Mouse (Mus musculus) ZHBTc4 (cell line): ENCODE measurements around the gene Iqgap2.

Experiments used
- DNase-seq: peaks from one replicate; pipeline ENCODE4 v3.0.0-alpha.2; 2011; ENCODE audit warnings: low read depth, low spot score

Gene Iqgap2

DNA sequence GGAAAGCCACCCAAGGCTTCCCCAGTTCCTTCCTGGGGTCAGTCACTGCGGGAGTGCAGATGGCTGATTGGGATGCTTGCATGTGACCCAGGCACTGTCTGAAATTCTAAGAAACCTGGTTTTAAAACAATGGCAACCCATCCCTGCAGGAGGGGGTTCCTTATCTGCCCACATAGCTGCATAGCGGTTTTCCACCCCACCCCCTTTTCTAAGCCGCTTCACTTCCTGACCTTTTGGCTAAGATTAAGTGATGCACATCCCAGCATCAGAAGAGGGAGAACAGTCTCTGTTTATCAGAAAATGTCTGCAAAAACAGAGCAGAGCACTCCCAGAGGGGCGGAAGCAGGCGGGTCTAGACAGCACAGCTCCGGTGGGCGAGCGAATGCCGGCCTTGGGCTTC lies 234.6 kb downstream of the Iqgap2 start:
- peak; percentile 95 for DNase-seq

DNA sequence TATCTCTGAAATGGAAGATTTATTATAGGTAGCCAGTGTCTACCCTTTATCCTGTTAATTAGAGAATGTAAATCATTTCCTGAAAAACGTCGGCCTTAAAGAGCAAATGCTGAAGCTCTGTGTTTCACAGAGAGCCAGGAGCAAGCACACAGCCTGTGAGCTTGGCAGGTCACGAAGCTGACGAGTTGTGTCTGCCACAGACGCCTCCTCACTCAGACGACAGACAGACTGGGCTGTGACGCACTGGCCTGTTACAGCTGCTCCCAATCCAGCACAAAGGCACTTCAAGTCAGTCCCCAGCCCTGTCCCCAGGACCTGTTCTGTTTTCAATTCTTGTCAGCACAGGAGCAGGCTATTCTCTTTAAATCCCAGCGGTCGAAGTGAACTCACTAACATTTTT lies 236.4 kb downstream of the Iqgap2 start:
- DNase-seq: peak; percentile 25

DNA sequence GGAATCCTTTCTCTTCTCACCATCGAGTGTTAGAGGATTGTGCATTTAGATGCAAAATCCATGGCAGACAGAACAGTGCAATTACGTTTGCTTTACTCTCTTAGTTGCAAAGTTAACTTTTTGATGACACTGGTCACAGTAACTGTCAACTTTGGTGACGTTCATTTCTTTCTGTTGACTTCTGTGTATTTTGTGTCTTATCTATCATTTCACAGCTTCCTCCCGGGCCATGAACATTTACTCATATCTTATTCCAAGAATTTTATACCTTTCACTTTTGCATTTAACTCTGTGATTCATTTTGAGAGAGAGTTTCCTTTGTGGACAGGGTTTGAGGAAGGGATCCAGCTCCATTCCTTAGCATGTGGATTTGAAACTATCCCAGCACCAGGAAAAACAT lies 238.0 kb downstream of the Iqgap2 start:
- DNase-seq: no peak

DNA sequence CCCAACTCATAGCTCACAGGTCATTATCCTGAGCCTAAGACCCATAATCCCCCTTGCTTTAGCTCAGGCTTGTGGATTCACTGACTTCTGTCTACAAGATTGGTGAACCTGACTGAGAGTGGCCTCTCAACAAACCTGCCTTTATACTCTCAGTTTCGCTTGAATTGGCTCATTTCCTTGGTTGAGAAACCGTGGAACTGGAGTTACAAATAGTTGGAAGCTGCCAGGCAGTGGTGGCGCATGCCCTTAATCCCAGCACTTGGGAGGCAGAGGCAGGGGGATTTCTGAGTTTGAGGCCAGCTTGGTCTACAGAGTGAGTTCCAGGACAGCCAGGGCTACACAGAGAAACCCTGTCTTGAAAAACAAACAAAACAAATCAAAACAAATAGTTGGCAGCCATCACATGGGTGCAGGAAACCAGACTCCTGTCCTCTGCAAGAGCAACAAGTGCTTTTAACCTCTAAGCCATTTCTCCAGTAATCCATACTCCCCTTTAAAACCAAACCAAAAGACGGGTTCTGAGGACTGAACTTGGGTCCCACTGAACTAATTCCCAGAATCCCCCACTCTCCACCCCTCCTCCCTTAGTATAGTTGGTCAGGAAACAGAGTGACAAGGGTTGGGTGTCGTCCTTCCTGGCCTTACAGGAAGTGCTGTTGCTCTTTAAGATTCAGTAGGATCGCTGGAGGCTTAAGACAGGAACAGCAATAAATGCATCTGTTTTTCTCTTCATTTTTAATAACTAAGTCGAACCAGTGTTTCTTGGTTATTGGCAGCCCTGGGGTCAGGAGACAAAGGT lies 239.7 kb downstream of the Iqgap2 start:
- no peak for DNase-seq

DNA sequence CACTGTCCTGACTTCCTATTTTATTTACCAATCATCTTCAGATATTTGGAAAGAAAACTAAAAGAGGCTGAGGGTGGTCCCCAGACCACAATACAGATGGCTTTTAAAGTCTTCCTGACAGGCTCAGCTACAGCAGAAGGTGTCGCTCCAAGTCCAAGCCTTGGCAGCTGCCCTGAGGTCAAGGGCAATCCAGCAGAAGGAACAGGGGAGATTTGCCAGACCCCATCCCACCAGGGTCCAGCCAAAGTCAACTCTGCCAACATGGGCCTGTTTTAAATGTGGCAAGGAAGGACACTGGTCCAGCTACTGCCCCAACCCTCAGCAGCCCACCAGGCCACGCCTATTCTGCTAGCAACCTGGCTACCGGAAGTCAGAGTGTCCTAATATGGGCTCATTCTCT lies 241.8 kb downstream of the Iqgap2 start:
- no peak for DNase-seq

DNA sequence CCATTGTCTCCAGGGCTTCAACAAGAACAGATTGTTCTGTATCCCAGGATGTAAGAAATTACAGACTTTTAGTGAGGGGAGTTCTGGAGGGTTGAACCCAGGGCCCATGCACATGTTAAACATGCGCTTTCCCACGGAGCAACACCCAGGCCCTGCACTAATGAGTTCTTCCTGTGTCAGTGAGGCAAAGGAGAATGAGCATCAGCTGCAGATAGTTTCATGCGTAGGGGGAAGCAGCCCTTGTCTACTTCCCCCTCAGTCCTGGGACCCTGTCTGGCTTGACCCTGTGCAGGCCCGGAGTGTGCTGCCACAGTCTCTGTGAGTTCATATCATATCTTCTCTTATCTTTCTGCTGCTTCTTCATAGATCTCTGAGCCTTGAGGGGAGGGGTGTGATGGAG lies 244.5 kb downstream of the Iqgap2 start:
- DNase-seq: no peak

DNA sequence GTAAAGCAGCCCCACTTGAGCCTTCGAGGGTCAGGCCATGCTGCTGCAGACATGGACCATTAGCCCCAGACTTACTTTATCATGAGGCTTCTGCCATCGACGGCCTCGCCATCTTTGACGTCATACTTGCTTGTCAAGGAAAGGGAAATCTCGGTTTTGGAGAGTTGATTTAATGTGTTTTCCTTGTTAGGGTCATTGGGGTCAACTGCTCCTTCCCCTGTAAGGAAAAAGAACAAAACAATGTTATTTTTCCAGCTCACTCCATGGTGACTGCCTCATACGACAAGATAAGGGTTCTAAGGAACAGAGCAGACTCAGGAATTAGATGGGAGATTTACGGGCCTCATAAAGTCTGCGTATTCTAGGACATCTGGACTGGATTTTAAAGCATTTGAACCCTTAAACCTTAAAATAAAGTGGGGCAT lies 245.0 kb downstream of the Iqgap2 start:
- DNase-seq: no peak

DNA sequence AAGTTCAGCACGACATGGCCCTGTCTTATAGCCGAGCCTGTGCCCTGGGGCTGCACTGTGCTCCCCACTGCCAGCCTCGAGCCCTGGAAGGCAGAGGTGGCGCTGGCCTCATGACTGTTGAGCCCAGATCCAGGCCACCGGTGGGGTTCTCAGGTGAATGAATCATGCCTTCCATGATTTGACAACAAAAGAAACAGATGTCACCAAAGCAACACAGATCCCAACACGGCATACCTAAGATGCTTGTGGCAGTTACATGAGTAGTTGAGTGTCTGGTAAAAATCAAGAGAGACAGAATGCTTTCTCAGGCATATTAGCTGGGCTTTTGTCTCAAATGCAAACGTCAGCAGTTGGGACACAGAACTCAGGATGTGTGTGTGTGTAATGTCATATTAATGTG lies 248.0 kb downstream of the Iqgap2 start:
- DNase-seq: peak; percentile 20

DNA sequence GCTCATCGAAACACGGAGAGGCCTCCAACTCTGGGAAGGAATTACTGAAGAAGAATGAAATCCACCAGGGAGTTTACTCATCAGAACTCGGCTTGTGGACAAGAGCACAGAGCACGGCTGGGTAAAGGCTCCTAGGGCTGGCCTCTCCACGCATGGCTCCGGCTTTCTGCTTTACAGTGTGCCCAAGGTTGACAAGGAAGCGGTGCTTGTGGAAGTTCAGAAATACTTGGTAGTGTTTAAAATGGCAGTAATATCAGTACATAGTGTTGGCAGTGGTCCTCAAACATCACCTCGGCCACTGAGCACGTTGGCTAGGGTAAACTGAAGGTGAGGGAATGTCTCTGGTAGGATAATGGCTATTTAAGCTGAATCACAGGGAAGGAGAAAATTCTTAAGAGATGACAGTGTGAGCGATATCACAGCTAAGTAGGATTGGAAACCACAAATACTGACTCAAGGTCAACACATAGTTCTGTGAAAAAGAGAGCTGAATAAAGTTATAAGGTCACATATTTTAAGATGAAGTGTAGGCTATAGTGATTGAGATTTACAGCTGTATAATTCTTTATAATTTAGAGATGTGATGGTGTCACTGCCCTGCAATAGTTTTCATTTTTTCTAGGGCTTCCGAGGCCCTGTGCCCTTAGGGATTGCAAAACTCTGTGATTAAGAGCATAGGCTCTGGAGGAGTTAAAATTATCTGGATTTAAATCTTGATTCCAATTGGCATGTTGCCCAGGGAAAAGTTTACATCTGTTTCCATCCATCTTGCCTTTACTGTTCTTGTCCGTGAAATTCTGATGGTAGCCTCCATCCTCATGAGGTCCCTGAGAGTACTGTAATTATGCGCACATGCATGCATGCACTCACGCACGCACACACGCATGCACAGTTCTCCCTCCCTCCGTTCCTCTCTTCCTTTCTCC lies 250.4 kb downstream of the Iqgap2 start:
- no peak for DNase-seq

DNA sequence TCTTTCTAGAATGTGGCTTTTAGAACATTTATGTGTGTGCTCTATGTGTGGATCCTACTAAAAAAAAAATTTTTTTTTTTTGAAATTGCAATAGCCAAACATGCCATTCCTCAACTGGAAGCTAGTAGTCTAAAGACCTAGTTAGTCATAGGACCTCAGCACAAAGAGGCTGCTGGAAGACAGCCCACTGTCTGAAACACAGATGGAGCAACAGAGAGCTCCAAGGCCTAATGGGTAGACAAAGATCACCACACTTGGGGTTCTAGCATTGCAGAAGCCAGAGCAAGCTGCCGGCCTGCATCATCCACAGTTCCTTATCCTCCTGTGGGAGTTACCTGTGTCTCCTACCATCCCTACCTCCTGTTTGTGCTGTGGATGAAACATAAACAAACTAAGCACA lies 251.3 kb downstream of the Iqgap2 start:
- no peak for DNase-seq

DNA sequence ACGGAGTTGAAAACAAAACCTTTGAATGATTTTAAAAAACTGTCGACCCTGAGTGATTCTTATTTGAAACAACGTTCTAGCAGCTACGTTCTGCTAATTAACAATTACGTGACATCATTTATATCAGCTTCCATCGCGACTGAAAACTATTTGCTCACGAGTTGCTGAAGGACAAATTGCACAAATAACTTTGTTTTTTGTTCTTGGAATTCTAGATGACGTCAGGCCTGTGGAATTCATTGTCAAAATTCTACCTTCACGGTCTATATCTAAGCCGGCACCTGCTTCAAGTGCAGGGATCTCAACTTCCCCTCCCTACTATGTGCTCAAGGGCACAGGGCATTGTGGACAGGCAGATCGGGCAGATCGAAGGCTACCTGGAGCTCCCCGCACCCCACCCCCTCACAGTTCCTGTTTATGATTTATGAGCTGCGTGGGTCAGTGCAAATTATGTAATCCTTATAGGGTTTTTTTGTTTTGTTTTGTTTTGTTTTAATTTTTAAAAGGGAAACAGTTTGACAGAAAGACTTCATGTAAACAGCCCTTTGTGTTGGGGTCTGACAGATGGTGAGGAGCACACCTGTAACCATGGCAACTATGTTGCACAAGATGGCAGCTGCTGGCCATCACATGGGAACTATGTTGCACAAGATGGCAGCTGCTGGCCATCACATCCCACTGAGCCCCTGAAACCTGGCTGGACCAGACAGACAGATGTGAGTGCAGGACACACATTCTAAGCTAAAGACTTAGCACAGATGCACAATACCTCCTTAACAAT lies 252.2 kb downstream of the Iqgap2 start:
- no peak for DNase-seq

DNA sequence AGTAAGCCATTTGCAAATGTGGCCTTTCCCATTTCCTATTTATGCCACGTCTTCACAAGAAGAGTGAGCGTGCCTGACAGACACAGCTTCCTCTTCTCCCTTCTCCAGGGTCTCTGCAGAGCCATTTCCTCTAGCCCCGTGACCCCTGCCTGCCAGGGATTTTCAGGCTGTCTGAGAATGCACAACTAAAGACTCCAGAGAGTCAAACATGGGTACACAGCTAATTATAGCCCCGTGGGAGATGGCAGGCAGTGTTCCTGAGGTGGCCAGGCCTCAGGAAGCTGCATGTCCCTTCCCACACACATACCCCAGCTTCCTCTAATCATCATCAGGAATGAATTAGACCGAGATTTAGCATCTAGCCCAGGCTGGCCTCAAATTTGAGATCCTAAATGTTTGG lies 252.8 kb downstream of the Iqgap2 start:
- no peak for DNase-seq

DNA sequence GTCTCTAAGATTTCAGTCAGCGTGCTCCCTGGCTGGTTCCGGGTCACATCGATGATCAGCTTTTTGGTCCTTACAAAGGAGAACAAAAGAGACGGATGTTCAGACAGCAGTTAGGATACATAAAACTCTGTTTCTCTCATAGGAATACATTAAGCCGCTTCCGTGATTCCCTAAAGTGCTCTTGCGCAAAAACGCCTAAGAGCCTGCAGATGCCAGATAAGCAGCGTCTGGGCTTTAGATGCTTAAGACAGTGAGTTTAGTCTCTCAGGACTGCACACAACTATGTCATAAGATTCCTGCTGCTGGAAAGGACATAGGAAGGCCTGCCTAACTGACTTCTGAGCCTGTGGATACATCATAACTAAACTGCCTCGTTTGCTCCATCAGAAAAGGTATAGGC lies 254.0 kb downstream of the Iqgap2 start:
- no peak for DNase-seq

DNA sequence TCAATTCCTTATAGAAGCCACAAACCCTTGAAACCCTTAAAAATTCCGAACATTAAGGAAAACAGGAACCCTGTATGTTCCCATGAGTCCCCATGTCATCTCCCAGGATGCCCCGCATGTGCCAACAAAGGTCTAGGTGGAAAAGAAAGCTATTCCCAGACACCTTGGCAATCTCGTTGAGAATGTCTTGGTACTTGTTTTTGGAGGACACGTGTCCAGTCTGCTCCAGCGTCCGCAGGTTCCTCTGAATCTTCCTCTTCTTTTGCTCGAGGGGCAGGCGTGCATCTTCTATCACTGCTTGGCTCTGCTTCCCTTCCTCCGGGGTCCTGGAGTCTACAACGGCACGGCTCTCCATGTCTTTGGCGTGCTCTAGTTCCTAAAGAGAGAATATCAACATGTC lies 256.4 kb downstream of the Iqgap2 start:
- no peak for DNase-seq

DNA sequence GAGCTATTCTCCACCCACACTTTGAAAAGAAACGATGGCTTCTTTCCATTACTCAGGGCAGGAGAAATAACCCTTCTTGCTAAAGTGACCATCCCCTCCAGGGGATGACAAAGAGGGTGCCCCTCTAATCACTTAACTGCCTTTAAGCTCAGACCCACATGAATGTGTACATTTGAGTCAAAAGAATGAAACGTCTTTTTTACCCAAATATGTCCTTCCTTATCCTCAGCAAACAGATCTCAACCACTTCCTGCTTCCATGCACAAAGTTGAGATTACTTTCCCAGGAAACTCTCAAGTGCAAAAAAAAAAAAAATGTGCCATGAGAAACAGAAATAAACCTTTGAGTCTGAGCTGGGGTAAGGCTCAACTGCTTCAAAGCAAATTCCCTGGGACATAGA lies 257.3 kb downstream of the Iqgap2 start:
- DNase-seq: no peak

DNA sequence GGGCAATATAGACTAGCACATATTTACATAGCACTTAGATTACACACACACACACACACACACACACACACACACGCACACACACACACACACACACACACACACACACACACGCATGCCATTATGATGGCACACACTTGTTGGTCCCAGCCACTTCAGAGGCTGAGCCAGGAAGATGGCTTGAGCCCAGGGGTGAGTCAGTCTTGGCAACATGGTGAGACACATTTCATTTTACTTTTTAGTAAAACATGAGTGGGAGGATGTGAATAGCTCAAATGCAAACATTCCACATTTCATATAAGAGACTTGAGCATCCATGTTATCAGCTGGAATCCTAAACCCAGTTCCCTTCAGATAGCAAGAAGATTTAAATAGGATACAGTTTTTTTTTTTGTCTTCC lies 258.3 kb downstream of the Iqgap2 start:
- DNase-seq: no peak

DNA sequence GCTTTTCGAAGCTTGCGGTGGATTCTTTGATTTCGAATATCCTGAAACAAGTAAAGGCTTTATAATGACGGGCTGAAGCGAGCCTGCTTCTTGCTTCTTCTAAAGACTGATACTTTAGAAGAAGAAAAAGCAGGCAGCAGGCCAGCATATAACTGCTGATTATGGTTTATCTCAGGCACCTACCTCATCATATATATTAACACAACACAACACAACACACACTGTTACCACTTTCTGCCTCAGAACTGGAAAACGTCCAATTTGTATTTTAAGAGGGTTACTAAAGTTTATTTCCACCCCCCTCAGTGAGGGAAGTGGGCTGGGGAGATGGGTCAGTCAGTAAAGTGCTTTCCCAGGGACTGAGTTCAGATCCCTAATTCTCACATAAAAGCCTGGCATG lies 259.6 kb downstream of the Iqgap2 start:
- DNase-seq: no peak

DNA sequence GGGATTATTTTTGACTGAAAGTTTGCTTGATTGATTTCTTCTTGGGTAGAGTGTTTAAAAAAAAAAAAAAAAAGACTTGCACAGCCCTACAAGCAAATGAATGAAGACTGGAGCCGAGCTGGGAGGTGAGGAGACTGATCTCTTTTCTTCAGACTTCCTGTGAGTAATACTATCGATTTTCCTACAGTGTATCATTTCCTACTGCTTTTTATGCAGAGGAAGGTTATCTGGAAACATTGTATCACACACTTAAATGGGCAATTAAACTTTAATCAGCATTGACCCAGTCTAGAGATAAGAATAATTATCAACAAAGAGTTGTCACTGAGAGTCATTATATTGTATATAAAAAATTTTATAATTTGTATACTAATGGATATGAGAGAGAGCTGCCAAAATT lies 261.0 kb downstream of the Iqgap2 start:
- DNase-seq: no peak

DNA sequence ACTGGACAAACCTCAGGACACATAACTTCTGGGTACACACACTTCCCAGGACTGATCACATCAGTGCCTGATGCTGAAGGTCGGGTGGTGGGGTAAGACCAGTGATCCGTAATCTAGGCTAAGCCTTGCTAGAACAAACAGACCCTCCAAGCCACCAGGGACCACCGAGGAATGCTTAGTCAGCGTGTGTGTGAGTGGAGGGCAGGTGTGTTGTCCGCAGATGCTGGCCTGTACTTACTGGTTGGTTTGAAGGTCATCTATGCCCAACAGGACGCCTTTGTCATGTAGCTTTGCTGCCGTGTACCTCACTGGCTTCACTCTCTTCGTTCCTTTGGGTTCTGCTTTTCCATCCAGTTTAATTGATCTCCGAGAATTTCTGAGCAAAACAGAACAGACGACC lies 262.0 kb downstream of the Iqgap2 start:
- peak; percentile 39 for DNase-seq

DNA sequence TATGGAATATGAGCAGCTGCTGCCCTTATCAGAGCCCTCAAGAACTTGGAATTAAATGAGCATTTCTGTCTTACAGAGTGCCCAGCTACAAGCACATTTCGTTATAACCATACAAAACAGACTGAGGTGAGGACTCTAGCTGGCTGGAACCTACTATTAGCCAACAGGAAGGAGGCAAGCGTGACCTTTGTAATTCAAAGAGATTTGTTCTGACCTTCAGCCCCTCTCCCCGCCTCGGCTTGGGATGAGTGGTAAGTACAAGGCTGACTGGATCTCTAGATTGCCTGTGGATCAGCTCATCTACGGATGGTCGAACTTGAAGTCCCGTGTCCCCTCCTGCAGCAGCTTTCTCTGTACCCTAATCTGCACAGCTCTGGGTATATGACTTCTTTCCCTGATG lies 265.0 kb downstream of the Iqgap2 start:
- DNase-seq: no peak

DNA sequence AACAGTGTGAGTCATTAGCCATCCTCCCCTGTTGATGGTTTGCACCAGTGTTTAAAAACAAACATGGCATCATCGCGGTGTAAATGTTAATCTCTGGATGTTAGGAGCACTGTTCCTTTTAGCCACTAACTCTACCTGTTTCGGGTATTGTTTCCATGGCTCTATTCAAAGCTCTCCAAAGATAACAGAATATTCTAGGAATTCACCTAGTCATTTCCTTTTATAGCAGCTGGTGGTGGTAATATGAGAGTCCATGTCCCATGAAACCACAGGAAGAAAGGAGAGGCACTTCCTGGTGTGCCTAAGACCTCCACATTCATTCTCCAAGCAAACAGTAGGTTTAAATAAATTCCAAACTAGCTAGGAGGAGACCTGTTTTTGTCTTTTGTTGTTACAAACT lies 268.7 kb downstream of the Iqgap2 start:
- DNase-seq: no peak

DNA sequence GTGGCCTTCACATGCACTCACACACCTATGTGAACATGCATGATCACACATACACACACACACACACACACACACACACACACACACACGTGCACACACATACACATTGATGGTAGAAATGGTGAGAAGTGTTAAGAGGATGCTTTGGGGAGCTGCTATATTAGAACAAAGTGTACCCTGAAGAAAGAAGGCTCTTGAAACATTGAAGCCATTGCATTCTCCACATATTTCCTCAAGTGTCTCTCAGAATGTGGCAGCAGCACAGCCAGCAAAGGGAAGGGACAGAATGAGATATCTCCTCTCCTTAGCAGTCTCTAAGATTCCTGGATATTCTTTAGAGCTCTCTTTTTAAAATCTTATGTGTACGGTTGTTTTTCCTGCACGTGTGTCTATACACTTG lies 270.2 kb downstream of the Iqgap2 start:
- no peak for DNase-seq
